Mouse (Mus musculus) liver, embryonic 11.5 days (tissue): ENCODE data around the gene Rbm3. TPM values are rescaled to one million over a fixed set of nuclear protein-coding genes. Genes with fewer than 3 reads are reported as not detected.
"Not testable (repeated sequence)": the region's sequence is repeated elsewhere in the genome, so short reads cannot be mapped to it uniquely, and the experiment has no call there.

Source experiments
- ATAC-seq: fragments of 200-750 bp; cut with Nextera tagmentation; replicated peaks from 2 replicates; pipeline ENCODE4 v1.8.0; 2017; ENCODE audit warnings: moderate number of reproducible peaks, mild to moderate bottlenecking, moderate TSS enrichment, moderate library complexity; ENCODE audit not compliant: low FRiP score
- DNase-seq: peaks from one replicate; pipeline ENCODE4 v3.0.0-alpha.2; 2017; ENCODE audit warnings: low spot score
- H3K27ac ChIP-seq: fragments of 300-500 bp; sonication (generic); 2 replicates; pipeline ENCODE4 v1.5.1; 2014; ENCODE audit warnings: mild to moderate bottlenecking, low read depth, low read length, control low read depth
- H3K27me3 ChIP-seq: fragments of 300-500 bp; sonication (generic); replicated peaks from 2 replicates; pipeline ENCODE4 v1.6.1; 2014; ENCODE audit warnings: low read length, mixed read lengths; ENCODE audit not compliant: control insufficient read depth, insufficient read depth
- H3K36me3 ChIP-seq: fragments of 300-500 bp; sonication (generic); 2 replicates; pipeline ENCODE4 v1.6.1; 2014; ENCODE audit warnings: mild to moderate bottlenecking, low read length, moderate library complexity, mixed read lengths; ENCODE audit not compliant: control insufficient read depth, insufficient read depth
- H3K4me1 ChIP-seq: fragments of 300-500 bp; sonication (generic); replicated peaks from 2 replicates; pipeline ENCODE4 v1.6.1; 2014; ENCODE audit warnings: low read length, mixed read lengths; ENCODE audit not compliant: control insufficient read depth, insufficient read depth
- H3K4me2 ChIP-seq: fragments of 300-500 bp; sonication (generic); 2 replicates; pipeline ENCODE4 v1.6.1; 2014; ENCODE audit warnings: mild to moderate bottlenecking, control low read depth, moderate library complexity
- H3K4me3 ChIP-seq: fragments of 300-500 bp; sonication (generic); 2 replicates; pipeline ENCODE4 v1.5.1; 2014; ENCODE audit warnings: low read depth, low read length, control low read depth
- H3K9ac ChIP-seq: fragments of 300-500 bp; sonication (generic); 2 replicates; pipeline ENCODE4 v1.6.1; 2014; ENCODE audit warnings: low read depth, low read length, control low read depth
- H3K9me3 ChIP-seq: fragments of 300-500 bp; sonication (generic); 2 replicates; pipeline ENCODE4 v1.6.1; 2016; ENCODE audit warnings: low read length, inconsistent platforms, mixed read lengths; ENCODE audit not compliant: control insufficient read depth
- WGBS: fragments of 180-500 bp; shearing (Covaris S2); extraction: QIAGEN DNeasy Blood & Tissue Kit; methylation state at CpG from one replicate; pipeline ENCODE4 v1.1.7; 2014; 5-methylcytosine and 5-hydroxymethylcytosine counted together
- polyA plus RNA-seq: library from polyadenylated mRNA; unstranded; fragments of >200 nt; fragmentation: Nextera tagmentation; extraction: Ambion mirVana; gene quantifications from 2 replicates; pipeline ENCODE4 v1.2.1, GENCODE M21; 2014

Gene Rbm3
- polyA plus RNA-seq, 1 experiment from 2014 or later = 471 TPM

GRCm38 (mm10) chrX:8115275-8115674, 30.4 kb downstream of the Rbm3 start:
- H3K9ac ChIP-seq = no peak overlapping the region
- no peak overlapping the region for H3K4me3 ChIP-seq
- no peaks in the 10 kb centered on the region for H3K4me1 ChIP-seq
- no peaks in the 10 kb centered on the region for H3K9me3 ChIP-seq
- DNase-seq (no peak), ATAC-seq (no peak)
- H3K4me2 ChIP-seq = no peak overlapping the region
- no peak overlapping the region for H3K27ac ChIP-seq
- H3K36me3 ChIP-seq = no peaks in the 10 kb centered on the region
- H3K27me3 ChIP-seq = no peaks in the 10 kb centered on the region
- WGBS = 66% methylated on average over 4 of the region's 4 CpGs

GRCm38 (mm10) chrX:8105019-8105418, 40.7 kb downstream of the Rbm3 start:
- Histone ChIP-seq H3K27me3 (no peaks in the 10 kb centered on the region), H3K36me3 (no peaks in the 10 kb centered on the region), H3K4me3 (no peak overlapping the region), H3K27ac (no peak overlapping the region), H3K9me3 (no peaks in the 10 kb centered on the region), H3K9ac (no peak overlapping the region), H3K4me1 (peaks cover 8% of the 10 kb centered on the region), H3K4me2 (no peak overlapping the region)
- no peak for ATAC-seq
- 92% methylated on average over 3 of the region's 3 CpGs for WGBS
- DNase-seq = no peak

GRCm38 (mm10) chrX:8102213-8102668, 43.4 kb downstream of the Rbm3 start:
- H3K4me2 ChIP-seq = no peak overlapping the region; the same call in 1 of the 2 replicates
- ATAC-seq (peak; percentile 93), DNase-seq (no peak)
- no peaks in the 10 kb centered on the region for H3K36me3 ChIP-seq
- H3K9ac ChIP-seq = no peak overlapping the region
- 32% methylated on average over 7 of the region's 7 CpGs for WGBS
- H3K9me3 ChIP-seq = no peaks in the 10 kb centered on the region
- H3K4me3 ChIP-seq = no peak overlapping the region
- peaks cover 8% of the 10 kb centered on the region for H3K4me1 ChIP-seq
- peak overlapping the region; percentile 55; the same call in 1 of the 2 replicates for H3K27ac ChIP-seq
- no peaks in the 10 kb centered on the region for H3K27me3 ChIP-seq

- WGBS = 18% methylated on average over 3 of the region's 3 CpGs
- peaks cover 8% of the 10 kb centered on the region for H3K4me1 ChIP-seq
- H3K27me3 ChIP-seq = no peaks in the 10 kb centered on the region
- no peaks in the 10 kb centered on the region for H3K36me3 ChIP-seq
- H3K4me3 ChIP-seq = no peak overlapping the region
- ATAC-seq (no peak), DNase-seq (peak; percentile 37)
- H3K9ac ChIP-seq = no peak overlapping the region
- H3K27ac ChIP-seq = peak overlapping the region; percentile 19; the same call in 1 of the 2 replicates
- H3K9me3 ChIP-seq = no peaks in the 10 kb centered on the region
- no peak overlapping the region; the same call in 1 of the 2 replicates for H3K4me2 ChIP-seq
Observed at GRCm38 (mm10) chrX:8101017-8101416, 44.7 kb downstream of the Rbm3 start.

- WGBS = 56% methylated on average over 4 of the region's 4 CpGs
- H3K9ac ChIP-seq = no peak overlapping the region
- H3K4me3 ChIP-seq = no peak overlapping the region
- ATAC-seq = no peak
- H3K36me3 ChIP-seq = no peaks in the 10 kb centered on the region
- no peaks in the 10 kb centered on the region for H3K9me3 ChIP-seq
- H3K27me3 ChIP-seq = no peaks in the 10 kb centered on the region
- peaks cover 8% of the 10 kb centered on the region for H3K4me1 ChIP-seq
- no peak for DNase-seq
- H3K27ac ChIP-seq = no peak overlapping the region
- no peak overlapping the region for H3K4me2 ChIP-seq
Observed at GRCm38 (mm10) chrX:8099435-8099834, 46.2 kb downstream of the Rbm3 start.

GRCm38 (mm10) chrX:8096787-8097242, 48.9 kb downstream of the Rbm3 start:
- WGBS = 8% methylated on average over 19 of the region's 19 CpGs
- Histone ChIP-seq H3K36me3 (no peaks in the 10 kb centered on the region), H3K4me3 (peak overlapping the region; percentile 40), H3K9ac (peak overlapping the region; percentile 63), H3K9me3 (no peaks in the 10 kb centered on the region), H3K27me3 (no peaks in the 10 kb centered on the region), H3K27ac (peak overlapping the region; percentile 45), H3K4me2 (peak overlapping the region; percentile 66), H3K4me1 (peaks cover 8% of the 10 kb centered on the region)
- peak; percentile 79 for DNase-seq
- ATAC-seq = peak; percentile 91

- H3K27ac ChIP-seq = 0 out of 2 replicates have a peak overlapping the region, but pooled peaks have one; percentile 45
- not testable (repeated sequence) for H3K9me3 ChIP-seq, H3K9ac ChIP-seq, DNase-seq, H3K36me3 ChIP-seq, H3K4me1 ChIP-seq, H3K27me3 ChIP-seq
- peak; percentile 87 for ATAC-seq
- 3% methylated on average over 7 of the region's 48 CpGs for WGBS
- H3K4me3 ChIP-seq = peak overlapping the region; percentile 43
- H3K4me2 ChIP-seq = peak overlapping the region; percentile 56
Observed at GRCm38 (mm10) chrX:8096068-8096786, 49.5 kb downstream of the Rbm3 start.

GRCm38 (mm10) chrX:8095546-8095945, 50.1 kb downstream of the Rbm3 start:
- WGBS = 58% methylated on average over 10 of the region's 10 CpGs
- Histone ChIP-seq H3K4me1 (no peaks in the 10 kb centered on the region), H3K9ac (no peak overlapping the region), H3K27ac (no peak overlapping the region), H3K4me3 (peak overlapping the region; percentile 43), H3K27me3 (no peaks in the 10 kb centered on the region), H3K4me2 (peak overlapping the region; percentile 56), H3K9me3 (no peaks in the 10 kb centered on the region), H3K36me3 (no peaks in the 10 kb centered on the region)
- ATAC-seq (no peak), DNase-seq (no peak)

- WGBS = 75% methylated on average over 4 of the region's 5 CpGs
- not testable (repeated sequence) for H3K36me3 ChIP-seq, H3K4me3 ChIP-seq, H3K9ac ChIP-seq, H3K27me3 ChIP-seq, H3K9me3 ChIP-seq, ATAC-seq, H3K4me1 ChIP-seq, DNase-seq
- peak overlapping the region; percentile 28; the same call in 1 of the 2 replicates for H3K27ac ChIP-seq
- H3K4me2 ChIP-seq = peak overlapping the region; percentile 63; the same call in 1 of the 2 replicates
Observed at GRCm38 (mm10) chrX:8090954-8091347, 54.7 kb downstream of the Rbm3 start.
